Mouse (Mus musculus) CD4-positive, CD25-positive, alpha-beta regulatory T cell, adult 4 months (primary cell): Measurements from ENCODE around the gene Flii. TPM values are rescaled to one million over a fixed set of nuclear protein-coding genes. Genes with fewer than 3 reads are reported as not detected.

Experiments
- ATAC-seq: one replicate; pipeline ENCODE4 v1.8.0; 2017
- polyA plus RNA-seq, 2 experiments: library from polyadenylated mRNA; unstranded; fragments of 100-300 nt; shearing (Covaris generic); gene quantifications; one replicate each; pipeline ENCODE4 v1.2.1; 2017

The Flii gene
- polyA plus RNA-seq, 2 experiments from 2014 or later = 67.8 to 101 TPM

DNA sequence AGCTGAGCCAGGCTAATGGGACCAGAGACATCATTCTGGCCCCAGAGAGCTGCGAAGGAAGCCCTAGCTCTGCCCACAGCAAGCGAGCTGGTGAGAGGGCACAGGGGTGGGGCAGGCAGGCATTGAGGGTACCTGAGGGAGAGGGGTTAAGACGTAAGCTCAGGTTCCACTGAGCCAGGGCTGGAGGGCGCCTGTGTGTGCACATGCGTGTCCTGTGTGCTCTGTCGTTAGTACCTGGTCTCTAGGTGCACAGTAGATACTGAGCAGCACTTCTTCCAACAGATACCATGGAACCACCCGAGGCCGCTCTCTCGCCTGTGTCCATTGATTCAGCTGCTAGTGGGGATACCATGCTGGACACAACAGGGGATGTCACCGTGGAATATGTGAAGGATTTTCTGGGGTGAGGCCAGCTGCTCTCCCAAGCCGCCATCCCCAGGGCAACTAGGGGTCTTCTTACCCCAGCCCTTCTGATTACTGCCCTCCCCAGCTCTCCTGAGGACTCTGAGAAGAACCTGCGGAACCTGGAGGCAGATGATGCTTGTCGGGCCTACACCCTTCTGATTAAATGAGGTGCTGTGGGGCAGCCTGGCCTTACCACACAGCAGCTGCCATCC lies 14.3 kb downstream of the Flii start:
- no peak for ATAC-seq

DNA sequence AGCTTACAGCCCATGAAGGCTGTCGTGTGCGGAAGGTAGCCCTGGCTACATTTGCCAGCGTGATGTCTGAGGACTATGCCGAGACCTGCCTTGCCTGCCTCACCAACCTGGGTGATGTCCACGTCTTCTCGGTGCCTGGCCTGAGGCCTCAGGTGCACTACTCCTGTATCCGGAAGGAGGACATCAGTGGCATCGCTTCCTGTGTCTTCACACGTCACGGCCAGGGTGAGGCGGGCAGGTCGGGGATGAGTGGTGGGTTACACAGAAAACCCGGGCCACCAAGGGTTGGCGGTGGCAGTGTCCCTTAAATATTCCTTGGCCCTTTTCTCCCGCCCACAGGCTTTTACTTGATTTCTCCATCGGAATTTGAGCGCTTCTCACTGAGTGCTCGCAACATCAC lies 15.0 kb downstream of the Flii start:
- ATAC-seq = no peak

GRCm38 (mm10) chr11:60711218-60711617 lies 15.8 kb downstream of the Flii start:
- no peak for ATAC-seq

- ATAC-seq = no peak
Measured at GRCm38 (mm10) chr11:60709481-60710465, 17.3 kb downstream of the Flii start.

DNA sequence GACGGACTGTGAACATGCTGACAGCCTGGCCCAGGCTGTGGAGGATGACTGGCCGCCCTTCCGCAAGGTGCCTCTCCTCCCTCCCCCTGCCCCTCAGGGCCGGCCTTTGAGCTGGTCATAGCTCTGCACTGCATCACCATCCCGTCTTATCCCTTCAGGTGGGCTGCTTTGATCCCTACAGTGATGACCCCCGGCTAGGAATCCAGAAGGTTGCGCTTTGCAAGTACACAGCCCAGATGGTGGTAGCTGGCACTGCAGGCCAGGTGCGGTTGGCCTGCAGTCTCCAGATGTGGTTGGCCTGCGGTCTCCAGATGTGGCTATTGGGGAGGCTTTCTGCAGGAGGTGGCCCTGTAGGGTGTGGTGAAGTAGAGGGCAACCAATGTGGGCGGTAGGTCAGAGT lies 18.4 kb downstream of the Flii start:
- ATAC-seq = no peak

DNA sequence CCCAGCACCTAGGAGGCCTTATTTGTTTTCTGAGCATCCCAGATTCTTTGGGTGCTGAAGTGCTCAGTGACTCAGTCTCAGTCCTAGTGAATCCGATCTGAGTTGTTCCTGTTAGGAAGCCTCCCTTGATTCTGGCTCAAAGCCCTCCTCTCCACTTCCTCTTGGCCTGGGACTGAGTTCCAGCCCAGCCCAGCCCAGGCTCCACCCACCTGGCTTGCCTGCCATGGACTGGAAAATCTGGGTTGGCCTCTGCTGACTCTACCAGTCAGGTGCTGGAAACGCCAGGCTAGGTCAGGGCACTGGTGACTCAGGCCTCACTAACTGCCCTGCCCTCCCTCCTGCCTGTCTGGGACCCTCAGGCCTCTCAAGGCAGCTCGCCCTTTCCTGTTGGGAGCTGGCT lies 19.4 kb downstream of the Flii start:
- no peak for ATAC-seq

DNA sequence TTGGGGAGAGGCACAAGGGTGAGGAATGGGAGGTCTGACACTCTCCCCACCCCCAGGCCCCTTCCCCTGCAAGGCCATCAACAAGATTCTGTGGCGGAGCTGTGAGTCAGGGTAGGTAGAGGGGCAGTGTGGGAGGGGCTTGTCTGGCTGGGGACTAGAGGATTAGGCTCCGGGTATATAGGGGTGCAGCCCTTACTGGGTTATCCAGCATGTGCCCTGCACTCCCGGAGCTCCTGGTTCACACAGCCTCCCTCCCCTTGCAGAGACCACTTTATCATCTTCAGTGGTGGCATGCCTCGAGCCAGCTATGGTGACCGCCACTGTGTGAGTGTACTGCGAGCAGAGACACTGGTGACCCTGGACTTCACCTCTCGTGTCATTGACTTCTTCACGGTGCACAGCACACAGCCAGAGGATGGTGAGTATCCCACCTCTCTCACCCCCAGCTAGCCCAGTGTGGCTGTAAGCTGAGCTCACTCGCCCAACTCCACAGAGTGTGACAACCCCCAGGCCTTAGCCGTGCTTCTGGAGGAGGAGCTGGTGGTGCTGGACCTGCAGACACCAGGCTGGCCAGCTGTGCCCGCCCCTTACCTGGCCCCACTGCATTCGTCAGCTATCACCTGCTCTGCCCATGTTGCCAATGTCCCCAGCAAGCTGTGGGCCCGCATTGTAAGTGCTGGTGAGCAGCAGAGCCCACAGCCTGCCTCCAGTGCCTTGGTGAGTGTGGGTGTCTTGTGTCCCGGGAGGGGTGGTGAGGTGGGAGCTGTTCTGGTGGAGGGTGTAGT lies 20.2 kb downstream of the Flii start:
- no peak for ATAC-seq

- ATAC-seq = no peak
Measured at GRCm38 (mm10) chr11:60706076-60706475, 21.0 kb downstream of the Flii start.

GRCm38 (mm10) chr11:60705255-60705654 lies 21.8 kb downstream of the Flii start:
- no peak for ATAC-seq

DNA sequence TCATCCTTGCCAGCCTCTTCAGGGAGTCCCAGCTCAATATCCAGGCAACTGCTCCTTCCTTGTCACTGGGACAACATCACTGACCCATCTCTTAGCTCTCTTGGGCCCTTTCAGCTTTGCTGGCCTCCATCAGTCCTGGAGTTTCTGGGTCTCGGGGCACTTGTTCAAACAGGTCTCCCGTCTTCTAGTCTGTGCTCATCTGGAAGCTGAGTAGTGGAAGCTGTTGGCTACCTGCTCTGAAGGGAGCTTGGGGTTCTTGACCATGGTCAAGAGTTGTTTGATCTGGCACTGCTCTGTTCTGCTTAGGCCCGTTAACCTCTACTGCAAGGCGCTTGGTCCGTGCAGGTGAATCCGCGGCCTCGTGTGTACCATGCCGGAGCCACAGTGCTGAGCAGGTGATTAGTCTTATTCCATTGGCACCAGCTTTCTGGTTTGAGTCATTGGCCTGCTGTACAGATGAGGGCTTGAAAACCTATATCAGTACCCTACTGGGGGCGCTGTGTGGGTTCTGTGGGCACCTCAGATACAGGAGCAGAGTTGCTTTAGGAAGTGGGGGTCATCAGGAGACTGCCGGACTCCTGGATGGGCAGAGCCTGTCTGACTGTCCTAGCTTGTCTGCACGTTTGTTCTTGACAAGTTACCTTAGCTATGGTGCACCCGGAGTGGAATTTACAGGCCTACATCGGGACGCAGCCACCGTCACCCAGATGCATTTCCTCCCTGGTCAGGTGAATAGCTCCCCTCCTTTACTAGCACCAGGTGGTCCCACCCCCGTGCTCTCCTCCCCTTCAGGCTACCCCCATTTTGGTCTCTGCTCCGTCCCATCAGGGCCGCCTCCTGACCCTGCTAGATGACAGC lies 22.8 kb downstream of the Flii start:
- no peak for ATAC-seq

GRCm38 (mm10) chr11:60703131-60703530 lies 23.9 kb downstream of the Flii start:
- ATAC-seq = no peak

DNA sequence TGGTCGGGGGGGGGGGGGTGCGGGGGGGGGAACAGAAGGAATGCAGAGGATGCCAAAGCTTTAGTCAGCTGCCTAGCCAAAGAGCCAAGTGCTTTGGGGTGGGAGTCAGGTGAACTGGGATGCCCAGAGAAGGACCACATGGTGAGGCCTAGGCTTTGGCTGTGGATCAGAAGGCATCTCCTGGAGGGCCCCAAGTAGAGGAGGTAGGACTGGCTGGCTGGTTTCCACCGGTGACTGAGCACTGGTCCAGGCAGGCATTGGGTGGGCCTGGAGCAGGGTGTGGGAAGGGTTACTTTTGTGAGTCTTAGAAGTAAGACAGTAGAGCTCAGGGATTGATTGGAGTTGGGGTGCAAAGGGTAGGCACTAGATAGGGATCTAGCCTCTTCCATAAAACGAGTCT lies 25.5 kb downstream of the Flii start:
- ATAC-seq = no peak

GRCm38 (mm10) chr11:60700320-60701185 lies 26.5 kb downstream of the Flii start:
- ATAC-seq = no peak

DNA sequence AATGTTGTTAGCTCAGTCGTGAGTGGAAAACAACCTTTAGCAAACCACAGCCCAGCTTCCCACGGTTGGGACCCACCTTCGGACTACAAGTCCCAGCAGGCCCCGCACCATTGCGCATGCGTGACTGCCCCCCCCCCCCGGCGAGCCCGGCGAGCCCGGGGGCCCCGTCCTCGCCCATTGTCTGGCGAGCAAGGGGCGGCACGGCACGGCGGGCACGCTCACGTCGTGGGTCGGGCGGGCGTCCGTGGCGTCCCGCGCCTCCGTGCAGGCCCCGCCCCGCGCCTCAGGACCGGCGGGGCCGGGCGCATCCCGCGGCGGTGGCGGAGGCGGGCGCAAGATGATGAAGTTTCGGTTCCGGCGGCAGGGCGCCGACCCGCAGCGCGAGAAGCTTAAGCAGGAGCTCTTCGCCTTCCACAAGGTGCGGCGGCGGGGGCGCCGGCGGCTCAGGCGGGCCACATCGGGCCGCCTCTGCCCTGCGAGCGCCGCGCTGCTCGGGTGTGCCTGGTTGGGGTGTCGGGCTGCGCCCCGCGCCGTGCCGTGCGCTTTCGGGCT lies 27.5 kb downstream of the Flii start, which contains the start of gene Llgl1:
Gene Llgl1 (plus strand): TSS at position 200 of the 552 bp plus-strand sequence.
- peak; percentile 85 for ATAC-seq

GRCm38 (mm10) chr11:60698806-60699523 lies 28.1 kb downstream of the Flii start:
- ATAC-seq = peak; percentile 13

- peak; percentile 47 for ATAC-seq
Measured at GRCm38 (mm10) chr11:60697561-60697960, 29.5 kb downstream of the Flii start.

DNA sequence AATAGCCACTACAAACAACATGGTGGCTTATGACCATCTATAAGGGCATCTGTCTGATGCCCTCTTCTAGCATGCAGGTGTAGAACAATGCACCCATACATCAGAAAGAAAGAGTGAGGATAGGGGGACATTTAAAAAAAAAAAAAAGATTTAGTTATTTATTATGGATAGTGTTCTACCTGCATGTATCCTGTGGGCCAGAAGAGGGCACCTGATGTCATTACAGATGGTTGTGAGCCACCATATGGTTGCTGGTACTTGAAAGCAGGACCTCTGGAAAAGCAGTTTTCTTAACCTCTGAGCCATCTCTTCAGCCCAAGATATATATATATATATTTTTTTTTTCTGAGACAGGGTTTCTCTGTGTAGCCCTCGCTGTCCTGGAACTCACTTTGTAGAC lies 30.9 kb downstream of the Flii start:
- ATAC-seq = no peak
